Mouse (Mus musculus): ENCODE results near the gene Becn1. TPM values are rescaled to one million over a fixed set of nuclear protein-coding genes. Genes with fewer than 3 reads are reported as not detected.

The Becn1 gene
- total RNA-seq, 2 experiments from 2014 or later, result 132 to 133 TPM

GRCm38 (mm10) chr11:101238071-101238647 is 63.9 kb downstream of the Becn1 start:
- no peak for DNase-seq

- no peak for DNase-seq
Measured at GRCm38 (mm10) chr11:101236782-101237181, 65.3 kb downstream of the Becn1 start.

Other genes starting within 250 kb of the Becn1 start
- gene Naglu, start 232.3 kb downstream of the Becn1 start, total RNA-seq (2021), result 10 to 100 TPM; 27.3 to 28.2 TPM
- gene Hsd17b1, start 223.9 kb downstream of the Becn1 start, total RNA-seq (2021), result under 1 TPM; 0.45 to 0.67 TPM
- 100 to 1,000 TPM in 1 of 2 experiments, 10 to 100 TPM in 1; 98.0 to 102 TPM for gene Coasy, start 219.7 kb downstream of the Becn1 start, total RNA-seq (2021)
- gene Mlx, start 215.0 kb downstream of the Becn1 start, total RNA-seq (2021), result 10 to 100 TPM; 32.9 to 35.0 TPM
- 1 to 10 TPM; 6.6 to 7.1 TPM for gene Psmc3ip, start 206.8 kb downstream of the Becn1 start, total RNA-seq (2021)
- gene Retreg3, start 182.4 kb downstream of the Becn1 start, total RNA-seq (2021), result 10 to 100 TPM; 50.8 to 53.2 TPM
- 10 to 100 TPM; 42.6 to 44.6 TPM for gene Tubg1, start 182.3 kb downstream of the Becn1 start, total RNA-seq (2021)
- gene Tubg2, start 146.4 kb downstream of the Becn1 start, total RNA-seq (2021), result 1 to 10 TPM; 6.9 to 7.2 TPM
- gene Cntnap1, start 131.8 kb downstream of the Becn1 start, total RNA-seq (2021), result 10 to 100 TPM; 12.1 to 15.9 TPM
- 10 to 100 TPM; 26.2 to 40.8 TPM for gene Plekhh3, start 130.9 kb downstream of the Becn1 start, total RNA-seq (2021)
- under 1 TPM; 0.78 to 1.00 TPM for gene Ccr10, start 126.8 kb downstream of the Becn1 start, total RNA-seq (2021)
- gene Ezh1, start 75.8 kb downstream of the Becn1 start, total RNA-seq (2021), result 10 to 100 TPM; 27.9 to 37.9 TPM
- gene Ramp2, start 56.3 kb downstream of the Becn1 start, total RNA-seq (2021), result 100 to 1,000 TPM; 101 to 116 TPM
- 100 to 1,000 TPM; 109 to 112 TPM for gene Vps25, start 48.6 kb downstream of the Becn1 start, total RNA-seq (2021)
- gene Wnk4, start 41.7 kb downstream of the Becn1 start, total RNA-seq (2021), result 1 to 10 TPM; 2.5 to 3.6 TPM
- 1 to 10 TPM in 1 of 2 experiments, under 1 TPM in 1; 0.63 to 1.4 TPM for gene Cntd1, start 23.3 kb downstream of the Becn1 start, total RNA-seq (2021)
- gene Coa3, start 23.2 kb downstream of the Becn1 start, total RNA-seq (2021), result 10 to 100 TPM; 79.8 to 84.3 TPM
- gene Psme3, start 13.9 kb upstream of the Becn1 start, total RNA-seq (2021), result 100 to 1,000 TPM; 125 to 132 TPM
- 1 to 10 TPM; 6.0 to 9.0 TPM for gene Aoc2, start 22.8 kb upstream of the Becn1 start, total RNA-seq (2021)
- 100 to 1,000 TPM; 103 to 122 TPM for gene Aoc3, start 28.3 kb upstream of the Becn1 start, total RNA-seq (2021)
- 10 to 100 TPM; 35.5 to 89.5 TPM for gene G6pc, start 65.3 kb upstream of the Becn1 start, total RNA-seq (2021)
- gene Aarsd1, start 115.3 kb upstream of the Becn1 start, total RNA-seq (2021), result 10 to 100 TPM; 33.1 to 37.3 TPM
- 1 to 10 TPM; 1.9 to 5.0 TPM for gene Gm27029, start 122.5 kb upstream of the Becn1 start, total RNA-seq (2021)
- gene Rundc1, start 122.8 kb upstream of the Becn1 start, total RNA-seq (2021), result 10 to 100 TPM; 16.1 to 17.8 TPM
- gene Ptges3l, start 123.0 kb upstream of the Becn1 start, total RNA-seq (2021), result 1 to 10 TPM; 5.6 to 9.5 TPM
- 10 to 100 TPM; 75.5 to 92.7 TPM for gene Rpl27, start 140.0 kb upstream of the Becn1 start, total RNA-seq (2021)
- gene Ifi35, start 146.1 kb upstream of the Becn1 start, total RNA-seq (2021), result 10 to 100 TPM; 23.0 to 24.9 TPM
- 10 to 100 TPM; 10.6 to 11.0 TPM for gene Rnd2, start 162.7 kb upstream of the Becn1 start, total RNA-seq (2021)
- 10 to 100 TPM; 79.4 to 87.3 TPM for gene Vat1, start 163.9 kb upstream of the Becn1 start, total RNA-seq (2021)
- 1 to 10 TPM; 8.1 to 8.3 TPM for gene Brca1, start 249.7 kb upstream of the Becn1 start, total RNA-seq (2021)
- 100 to 1,000 TPM; 134 to 137 TPM for gene Nbr1, start 249.9 kb upstream of the Becn1 start, total RNA-seq (2021)

Measured in adrenal gland, postnatal 10 days (tissue).